Mouse (Mus musculus) olfactory bulb, adult 2 months (tissue): Measurements from ENCODE around the gene Gm13271.

Experiments used
- CTCF ChIP-seq: fragments of 200-500 bp; IDR thresholded peaks from 2 replicates; pipeline ENCODE4 v1.5.1; 2012; ENCODE audit warnings: low read depth, mild to moderate bottlenecking, low read length, moderate library complexity; ENCODE audit not compliant: insufficient read depth
- POLR2A ChIP-seq: fragments of 200-500 bp; IDR thresholded peaks from 2 replicates; pipeline ENCODE4 v1.6.1; 2012; ENCODE audit warnings: mild to moderate bottlenecking, low read depth, low read length, moderate library complexity; ENCODE audit not compliant: insufficient read depth

GRCm38 (mm10) chr4:88726727-88727126, 27.9 kb upstream of the Gm13271 start:
- TF ChIP-seq CTCF (no peak), POLR2A (no peak)
